ENCODE assay signal across 21 mouse cellular contexts in the genomic region with DNA sequence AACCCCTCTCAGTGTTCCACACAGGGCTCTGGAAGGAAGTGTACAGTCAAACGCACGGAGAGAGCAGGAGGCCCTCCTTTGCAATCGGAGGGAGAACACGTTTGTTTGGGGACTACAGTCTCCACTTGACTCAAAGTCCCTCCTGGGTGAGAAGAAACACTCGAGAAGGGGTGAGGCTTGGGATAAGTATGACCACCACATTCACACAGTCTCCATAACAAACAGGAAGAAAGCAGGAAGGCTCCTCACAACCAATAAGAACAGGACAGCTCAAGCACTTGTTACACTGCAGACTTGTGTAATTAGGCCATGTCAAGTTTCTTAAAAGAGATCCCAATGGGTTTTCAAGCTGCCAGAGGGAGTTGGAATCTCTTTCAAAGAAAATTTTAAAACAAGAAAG. TPM values are rescaled to one million over a fixed set of nuclear protein-coding genes. Genes with fewer than 3 reads are reported as not detected.
"Had no signal": no experiment of that assay in that cellular context is flagged by ENCODE, and none has a peak within 500 bp of the region (broad histone marks: within the 10 kb centered on the region; RNA-seq: fewer than 3 reads in every experiment).

No protein-coding gene starts in this region.

- DNase-seq: kidney, adult 11 months; kidney, adult 8-10 months; kidney, postnatal 10 days; kidney, postnatal 36 days; layer of hippocampus, postnatal 36 days; liver; lung, embryonic 14.5 days; thymus, adult 18-20 months; thymus, postnatal 36 days had no signal

- H3K4me2 ChIP-seq: intestine, embryonic 15.5 days; kidney, embryonic 15.5 days; limb, embryonic 13.5 days; liver, embryonic 12.5 days; liver, embryonic 15.5 days; lung, embryonic 14.5 days; midbrain, embryonic 12.5 days; midbrain, embryonic 15.5 days; neural tube, embryonic 12.5 days; neural tube, embryonic 15.5 days had no signal

- H3K9me3 ChIP-seq: intestine, embryonic 15.5 days; kidney, embryonic 15.5 days; limb, embryonic 10.5 days; limb, embryonic 13.5 days; liver, embryonic 12.5 days; liver, embryonic 15.5 days; midbrain, embryonic 12.5 days; midbrain, embryonic 15.5 days; neural tube, embryonic 12.5 days; neural tube, embryonic 15.5 days had no signal

- ATAC-seq: intestine, embryonic 15.5 days; liver, embryonic 12.5 days; midbrain, embryonic 15.5 days had no signal

- H3K4me3 ChIP-seq: intestine, embryonic 15.5 days; kidney, embryonic 15.5 days; limb, embryonic 10.5 days; limb, embryonic 13.5 days; liver, embryonic 12.5 days; liver, embryonic 15.5 days; midbrain, embryonic 12.5 days; midbrain, embryonic 15.5 days; neural tube, embryonic 12.5 days; neural tube, embryonic 15.5 days had no signal

- H3K36me3 ChIP-seq: intestine, embryonic 15.5 days; kidney, embryonic 15.5 days; limb, embryonic 10.5 days; limb, embryonic 13.5 days; liver, embryonic 12.5 days; liver, embryonic 15.5 days; midbrain, embryonic 12.5 days; midbrain, embryonic 15.5 days; neural tube, embryonic 12.5 days; neural tube, embryonic 15.5 days had no signal

- H3K27ac ChIP-seq: intestine, embryonic 15.5 days; kidney, embryonic 15.5 days; limb, embryonic 10.5 days; limb, embryonic 13.5 days; liver, embryonic 12.5 days; liver, embryonic 15.5 days; macrophage; midbrain, embryonic 12.5 days; midbrain, embryonic 15.5 days; neural tube, embryonic 12.5 days; neural tube, embryonic 15.5 days had no signal

- H3K9ac ChIP-seq: intestine, embryonic 15.5 days; kidney, embryonic 15.5 days; limb, embryonic 13.5 days; liver, embryonic 12.5 days; liver, embryonic 15.5 days; lung, embryonic 14.5 days; midbrain, embryonic 12.5 days; midbrain, embryonic 15.5 days; neural tube, embryonic 12.5 days; neural tube, embryonic 15.5 days had no signal

- H3K4me1 ChIP-seq: liver, embryonic 12.5 days had no signal

RNA-seq across cellular contexts. Expression of a gene that starts 2.4 kb away (rescaled TPM):
- total RNA-seq: megakaryocyte, adult 5-6 weeks had no signal
- polyA plus RNA-seq: midbrain, embryonic 12.5 days had no signal
